Mouse (Mus musculus): ENCODE results near the gene Zfp541.

DNA sequence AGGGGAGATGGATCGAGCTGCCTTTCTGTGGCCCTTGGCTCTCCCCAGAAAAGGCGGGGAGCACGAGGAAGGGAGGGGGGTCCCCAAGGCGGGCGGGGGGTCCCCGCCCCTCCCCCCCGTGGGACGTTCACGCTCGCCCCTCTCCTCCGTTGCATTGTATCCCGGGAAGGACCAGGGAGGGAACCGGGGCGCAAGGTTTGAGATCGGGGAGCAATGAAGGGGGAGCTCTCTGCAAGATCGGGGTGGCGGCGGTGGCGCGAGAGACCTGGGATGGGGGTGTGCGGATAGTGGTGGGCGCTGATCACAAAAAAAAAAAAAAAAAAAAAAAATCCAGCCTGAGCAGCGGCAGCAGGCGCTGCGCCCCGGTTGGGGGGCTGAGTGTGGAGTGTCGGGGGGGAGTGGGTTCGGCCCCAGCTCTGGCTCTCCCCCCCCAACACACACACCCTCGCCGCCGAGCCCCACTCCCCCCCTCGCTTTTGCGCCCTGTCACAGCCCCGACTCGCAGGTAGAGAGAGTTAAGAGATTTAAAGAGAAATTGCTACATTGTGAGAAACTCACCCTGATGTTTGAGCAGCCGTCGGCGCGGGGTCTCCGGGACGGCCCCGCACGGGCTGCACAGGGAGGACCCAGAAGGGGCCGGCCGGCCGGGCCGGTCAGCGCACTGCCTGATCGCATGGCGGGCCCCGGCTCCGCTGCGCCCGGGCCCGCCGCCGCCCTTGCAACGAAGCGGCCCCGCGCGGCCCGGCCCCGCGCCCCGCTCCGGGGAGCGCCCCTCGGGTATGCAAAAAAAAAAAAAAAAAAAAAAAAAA lies 14.1 kb upstream of the Zfp541 start, which contains the start of gene Bicra:
- TF ChIP-seq CTCF (conservative IDR thresholded peaks at IDR 0.05; ENCODE audit: low read length) (no peak), POU5F1 (IDR thresholded peaks at IDR 0.05; ENCODE audit: borderline replicate concordance, low read length) (no peak)
